10 mouse cellular contexts compared by ENCODE assay signal in genomic region chr11:90663618-90664297, GRCm38 (mm10). TPM values are rescaled to one million over a fixed set of nuclear protein-coding genes. Genes with fewer than 3 reads are reported as not detected.
A peak's percentile ranks its signal among the peaks of the same experiment; 100 is the strongest.
DNase-seq lines count a peak whose midpoint lies in the region; ATAC-seq and TF ChIP-seq lines count a peak whose summit lies in the region.
"Had no signal": no experiment of that assay in that cellular context is flagged by ENCODE, and none has a peak within 500 bp of the region (broad histone marks: within the 10 kb centered on the region; RNA-seq: fewer than 3 reads in every experiment).

No protein-coding gene starts in this region.

- 45% methylated on average over 5 of the region's 5 CpGs for WGBS in lung, embryonic 14.5 days
- WGBS in embryonic facial prominence, embryonic 14.5 days, result 38% methylated on average over 5 of the region's 5 CpGs
- 45% methylated on average over 5 of the region's 5 CpGs for WGBS in limb, embryonic 14.5 days
- WGBS in stomach, embryonic 16.5 days, result 50% methylated on average over 5 of the region's 5 CpGs

- H3K4me1 ChIP-seq in lung, embryonic 14.5 days (ENCODE audit: insufficient read depth), result peaks cover 22% of the 10 kb centered on the region
- peaks cover 34% of the 10 kb centered on the region for H3K4me1 ChIP-seq in embryonic facial prominence, embryonic 14.5 days (ENCODE audit: control insufficient read depth, insufficient read depth, low read length)
- H3K4me1 ChIP-seq in limb, embryonic 14.5 days (ENCODE audit: control insufficient read depth, insufficient read depth, low read length), result peaks cover 34% of the 10 kb centered on the region
- H3K4me1 ChIP-seq in stomach, embryonic 16.5 days (ENCODE audit: control insufficient read depth, insufficient read depth, low read length), result peaks cover 39% of the 10 kb centered on the region

- DNase-seq in lung, embryonic 14.5 days, result peak; percentile 16
- no peak for DNase-seq in lung, postnatal 4 days
- DNase-seq in embryonic facial prominence, embryonic 14.5 days (ENCODE audit: low spot score), result no peak
- no peak for DNase-seq in limb, embryonic 14.5 days (ENCODE audit: low spot score)
- DNase-seq in spleen, postnatal 36 days (ENCODE audit: low spot score in 2 of 2), result no peak
- DNase-seq in cerebellum, postnatal 10 days, result no peak
- DNase-seq: cerebellum, adult 9-11 months; lung, adult 18-20 months; right cerebral cortex, adult 18-20 months had no signal

- ATAC-seq in lung, embryonic 14.5 days (ENCODE audit: insufficient read depth), result no peak
- no peak for ATAC-seq in embryonic facial prominence, embryonic 14.5 days (ENCODE audit: low read depth)
- no peak for ATAC-seq in limb, embryonic 14.5 days (ENCODE audit: low FRiP score, low read depth)
- no peak for ATAC-seq in stomach, embryonic 16.5 days (ENCODE audit: insufficient read depth, low FRiP score)

- H3K27ac ChIP-seq in lung, embryonic 14.5 days (ENCODE audit: low read depth), result peak overlapping the region; percentile 86
- H3K27ac ChIP-seq in embryonic facial prominence, embryonic 14.5 days (replicated peaks; ENCODE audit: low read depth, low read length), result peak overlapping the region; percentile 89
- H3K27ac ChIP-seq in limb, embryonic 14.5 days (replicated peaks; ENCODE audit: low read depth, low read length), result peak overlapping the region; percentile 84; the same call in 1 of the 2 replicates
- H3K27ac ChIP-seq in stomach, embryonic 16.5 days (ENCODE audit: low read length), result peak overlapping the region; percentile 68

- H3K9ac ChIP-seq in lung, embryonic 14.5 days, result no peak overlapping the region
- H3K9ac ChIP-seq in embryonic facial prominence, embryonic 14.5 days (ENCODE audit: low read depth, low read length), result no peak overlapping the region
- no peak overlapping the region for H3K9ac ChIP-seq in limb, embryonic 14.5 days (ENCODE audit: low read depth, low read length, severe bottlenecking)
- no peak overlapping the region for H3K9ac ChIP-seq in stomach, embryonic 16.5 days (ENCODE audit: low read length)

- H3K27me3 ChIP-seq in lung, embryonic 14.5 days (ENCODE audit: insufficient read depth, low read length), result no peaks in the 10 kb centered on the region
- H3K27me3 ChIP-seq in embryonic facial prominence, embryonic 14.5 days (replicated peaks; ENCODE audit: control insufficient read depth, insufficient read depth, low read length), result no peaks in the 10 kb centered on the region
- no peaks in the 10 kb centered on the region for H3K27me3 ChIP-seq in limb, embryonic 14.5 days (ENCODE audit: control insufficient read depth, insufficient read depth, low read length)
- no peaks in the 10 kb centered on the region for H3K27me3 ChIP-seq in stomach, embryonic 16.5 days (ENCODE audit: control insufficient read depth, insufficient read depth, low read length)

- TF ChIP-seq POLR2A in limb, embryonic 14.5 days (IDR thresholded peaks at IDR 0.05; ENCODE audit: borderline replicate concordance, extremely low read depth, insufficient read depth, insufficient read length), result no peak

- no peak overlapping the region for H3K4me3 ChIP-seq in lung, embryonic 14.5 days (ENCODE audit: low read depth, low read length)
- no peak overlapping the region for H3K4me3 ChIP-seq in embryonic facial prominence, embryonic 14.5 days (ENCODE audit: low read depth, low read length)
- no peak overlapping the region for H3K4me3 ChIP-seq in limb, embryonic 14.5 days (replicated peaks; ENCODE audit: low read length)
- H3K4me3 ChIP-seq in stomach, embryonic 16.5 days (replicated peaks; ENCODE audit: low read length), result no peak overlapping the region

- no peaks in the 10 kb centered on the region for H3K9me3 ChIP-seq in lung, embryonic 14.5 days (ENCODE audit: low read depth, low read length)
- no peaks in the 10 kb centered on the region for H3K9me3 ChIP-seq in embryonic facial prominence, embryonic 14.5 days (ENCODE audit: control insufficient read depth, low read length)
- no peaks in the 10 kb centered on the region for H3K9me3 ChIP-seq in limb, embryonic 14.5 days (ENCODE audit: control insufficient read depth, low read length)
- H3K9me3 ChIP-seq in stomach, embryonic 16.5 days (replicated peaks; ENCODE audit: control insufficient read depth, low read length), result no peaks in the 10 kb centered on the region

- H3K36me3 ChIP-seq in lung, embryonic 14.5 days (ENCODE audit: insufficient read depth), result peaks cover 22% of the 10 kb centered on the region
- peaks cover 24% of the 10 kb centered on the region for H3K36me3 ChIP-seq in embryonic facial prominence, embryonic 14.5 days (ENCODE audit: control insufficient read depth, insufficient read depth, low read length)
- no peaks in the 10 kb centered on the region for H3K36me3 ChIP-seq in limb, embryonic 14.5 days (ENCODE audit: control insufficient read depth, insufficient read depth, low read length)
- H3K36me3 ChIP-seq in stomach, embryonic 16.5 days (ENCODE audit: control insufficient read depth, insufficient read depth, low read length), result peaks cover 11% of the 10 kb centered on the region; the same call in 1 of the 2 replicates

- no peak for TF ChIP-seq CTCF in lung, embryonic 14.5 days (IDR thresholded peaks at IDR 0.05; ENCODE audit: low read depth)

- peak overlapping the region; percentile 21 for H3K4me2 ChIP-seq in lung, embryonic 14.5 days
- H3K4me2 ChIP-seq in embryonic facial prominence, embryonic 14.5 days (ENCODE audit: low read depth, low read length), result 0 out of 2 replicates have a peak overlapping the region, but pooled peaks have one; percentile 24
- no peak overlapping the region for H3K4me2 ChIP-seq in limb, embryonic 14.5 days (replicated peaks; ENCODE audit: low read depth, low read length, severe bottlenecking)
- H3K4me2 ChIP-seq in stomach, embryonic 16.5 days (ENCODE audit: low read depth, low read length), result no peak overlapping the region

RNA-seq across cellular contexts. Expression of gene Tom1l1, which starts 24.4 kb away (rescaled TPM):
- 34.0 and 37.6 TPM in 2 replicates for polyA plus RNA-seq in lung, embryonic 14.5 days (2014; fragmentation: Nextera tagmentation; extraction: Ambion mirVana)
- 28.8 and 34.4 TPM in 2 replicates for polyA plus RNA-seq in embryonic facial prominence, embryonic 14.5 days (2014; fragmentation: Nextera tagmentation; extraction: Ambion mirVana)
- polyA plus RNA-seq in limb, embryonic 14.5 days (2012; rRNA removed), result 12.7 and 18.4 TPM in 2 replicates
- 32.9 and 36.8 TPM in 2 replicates for polyA plus RNA-seq in limb, embryonic 14.5 days (2014; fragmentation: Nextera tagmentation; extraction: Ambion mirVana)
- polyA plus RNA-seq in stomach, embryonic 16.5 days (2015; fragmentation: Nextera tagmentation; extraction: Ambion mirVana), result 40.3 and 47.1 TPM in 2 replicates

RNA-seq across cellular contexts. Expression of gene Cox11, which starts 25.8 kb away (rescaled TPM):
- 25.7 and 25.9 TPM in 2 replicates for polyA plus RNA-seq in lung, embryonic 14.5 days (2014; fragmentation: Nextera tagmentation; extraction: Ambion mirVana)
- 22.8 and 23.3 TPM in 2 replicates for polyA plus RNA-seq in embryonic facial prominence, embryonic 14.5 days (2014; fragmentation: Nextera tagmentation; extraction: Ambion mirVana)
- 33.7 and 34.9 TPM in 2 replicates for polyA plus RNA-seq in limb, embryonic 14.5 days (2012; rRNA removed)
- polyA plus RNA-seq in limb, embryonic 14.5 days (2014; fragmentation: Nextera tagmentation; extraction: Ambion mirVana), result 26.6 and 28.1 TPM in 2 replicates
- 24.0 and 31.3 TPM in 2 replicates for polyA plus RNA-seq in stomach, embryonic 16.5 days (2015; fragmentation: Nextera tagmentation; extraction: Ambion mirVana)

RNA-seq across cellular contexts. Expression of gene Stxbp4, which starts 25.9 kb away (rescaled TPM):
- polyA plus RNA-seq in lung, embryonic 14.5 days (2014; fragmentation: Nextera tagmentation; extraction: Ambion mirVana), result 26.5 and 27.4 TPM in 2 replicates
- polyA plus RNA-seq in embryonic facial prominence, embryonic 14.5 days (2014; fragmentation: Nextera tagmentation; extraction: Ambion mirVana), result 17.9 and 21.6 TPM in 2 replicates
- polyA plus RNA-seq in limb, embryonic 14.5 days (2012; rRNA removed), result 11.1 and 12.1 TPM in 2 replicates
- polyA plus RNA-seq in limb, embryonic 14.5 days (2014; fragmentation: Nextera tagmentation; extraction: Ambion mirVana), result 21.8 and 26.9 TPM in 2 replicates
- polyA plus RNA-seq in stomach, embryonic 16.5 days (2015; fragmentation: Nextera tagmentation; extraction: Ambion mirVana), result 14.1 and 16.0 TPM in 2 replicates

Comparison
In these comparisons a context has a peak if more than half of its experiments do, and no peak if none do; other contexts are left out.
1. H3K4me2 ChIP-seq: peak in lung, embryonic 14.5 days (single experiment) and embryonic facial prominence, embryonic 14.5 days (single experiment); none in limb, embryonic 14.5 days (single experiment) and stomach, embryonic 16.5 days (single experiment).
2. Peak in every context shown above with its lines, with median percentiles within 50 percentile points of each other: H3K27ac ChIP-seq.